Mouse (Mus musculus): ENCODE measurements around the gene Uncx. TPM values are rescaled to one million over a fixed set of nuclear protein-coding genes. Genes with fewer than 3 reads are reported as not detected.

The Uncx gene
- total RNA-seq, 2 experiments from 2014 or later = 0.19 to 0.27 TPM

- no peak for TF ChIP-seq CTCF (IDR thresholded peaks at IDR 0.05)
- H3K4me3 ChIP-seq = no peak overlapping the region
- intact Hi-C loops (cut with DNase I) = no loop called here
- H3K27ac ChIP-seq = no peak overlapping the region
- no peak for DNase-seq (ENCODE audit: extremely low spot score in 1 of 2, low spot score in 2 of 2)
Observed at GRCm38 (mm10) chr5:139521987-139522386, 21.3 kb upstream of the Uncx start.

- no peak for TF ChIP-seq CTCF (IDR thresholded peaks at IDR 0.05)
- Histone ChIP-seq H3K27ac (no peak overlapping the region), H3K4me3 (no peak overlapping the region)
- no peak for DNase-seq (ENCODE audit: extremely low spot score in 1 of 2, low spot score in 2 of 2)
- intact Hi-C loops (cut with DNase I) = no loop called here
Observed at GRCm38 (mm10) chr5:139528851-139529250, 14.4 kb upstream of the Uncx start.

- no peak for DNase-seq (ENCODE audit: extremely low spot score in 1 of 2, low spot score in 2 of 2)
- TF ChIP-seq CTCF (IDR thresholded peaks at IDR 0.05) = no peak
- intact Hi-C loops (cut with DNase I) = loop anchor here (5.0 kb wide), 1 partner anchor 152 kb away; no protein-coding TSS in a partner anchor
- Histone ChIP-seq H3K4me3 (no peak overlapping the region), H3K27ac (no peak overlapping the region)
Observed at GRCm38 (mm10) chr5:139535386-139535919, 7.8 kb upstream of the Uncx start.

- H3K27ac ChIP-seq = no peak overlapping the region
- intact Hi-C loops (cut with DNase I) = loop anchor here (1.0 to 5.0 kb wide), 2 partner anchors 132 to 151 kb away; no protein-coding TSS in a partner anchor
- H3K4me3 ChIP-seq = no peak overlapping the region
- peak; percentile 59 to 73 for DNase-seq (ENCODE audit: extremely low spot score in 1 of 2, low spot score in 2 of 2)
- peak; percentile 93 for TF ChIP-seq CTCF (IDR thresholded peaks at IDR 0.05)
Observed at GRCm38 (mm10) chr5:139536211-139536910, 6.9 kb upstream of the Uncx start.

- Histone ChIP-seq H3K27ac (no peak overlapping the region), H3K4me3 (no peak overlapping the region)
- intact Hi-C loops (cut with DNase I) = loop anchor here (1.0 to 5.0 kb wide), 2 partner anchors 131 to 150 kb away; no protein-coding TSS in a partner anchor
- no peak for TF ChIP-seq CTCF (IDR thresholded peaks at IDR 0.05)
- DNase-seq (ENCODE audit: extremely low spot score in 1 of 2, low spot score in 2 of 2) = no peak
Observed at GRCm38 (mm10) chr5:139536911-139537738, 6.2 kb upstream of the Uncx start.

- intact Hi-C loops (cut with DNase I) = loop anchor here (5.0 kb wide), 1 partner anchor 150 kb away; no protein-coding TSS in a partner anchor
- no peak for TF ChIP-seq CTCF (IDR thresholded peaks at IDR 0.05)
- H3K27ac ChIP-seq = no peak overlapping the region
- DNase-seq (ENCODE audit: extremely low spot score in 1 of 2, low spot score in 2 of 2) = no peak
- no peak overlapping the region for H3K4me3 ChIP-seq
Observed at GRCm38 (mm10) chr5:139537739-139538135, 5.6 kb upstream of the Uncx start.

GRCm38 (mm10) chr5:139541151-139542042, 1.9 kb upstream of the Uncx start:
- no peak for DNase-seq (ENCODE audit: extremely low spot score in 1 of 2, low spot score in 2 of 2)
- no peak for TF ChIP-seq CTCF (IDR thresholded peaks at IDR 0.05)
- H3K4me3 ChIP-seq = no peak overlapping the region
- intact Hi-C loops (cut with DNase I) = no loop called here
- H3K27ac ChIP-seq = no peak overlapping the region

GRCm38 (mm10) chr5:139542043-139542365, 1.3 kb upstream of the Uncx start:
- Histone ChIP-seq H3K4me3 (no peak overlapping the region), H3K27ac (no peak overlapping the region)
- no peak for TF ChIP-seq CTCF (IDR thresholded peaks at IDR 0.05)
- intact Hi-C loops (cut with DNase I) = no loop called here
- DNase-seq (ENCODE audit: extremely low spot score in 1 of 2, low spot score in 2 of 2) = no peak

- Histone ChIP-seq H3K4me3 (no peak overlapping the region), H3K27ac (no peak overlapping the region)
- no peak for DNase-seq (ENCODE audit: extremely low spot score in 1 of 2, low spot score in 2 of 2)
- intact Hi-C loops (cut with DNase I) = no loop called here
- no peak for TF ChIP-seq CTCF (IDR thresholded peaks at IDR 0.05)
Observed at GRCm38 (mm10) chr5:139542556-139542955, 738 bp upstream of the Uncx start.

- H3K27ac ChIP-seq = no peak overlapping the region
- no peak overlapping the region for H3K4me3 ChIP-seq
- DNase-seq (ENCODE audit: extremely low spot score in 1 of 2, low spot score in 2 of 2) = no peak
- TF ChIP-seq CTCF (IDR thresholded peaks at IDR 0.05) = no peak
- intact Hi-C loops (cut with DNase I) = no loop called here
Observed at GRCm38 (mm10) chr5:139543650-139544270, 466 bp downstream of the Uncx start.

Data from left cerebral cortex, adult 2 months (tissue).